Mouse (Mus musculus): ENCODE measurements at regions not wholly inside any gene's neighbourhood (a gene's known extent, or its start where the extent isn't known, plus 50 kb on each side); places are given as distances from the start of the nearest gene placed in this dataset.

GRCm38 (mm10) chr16:25517114-25517868 lies 166.3 kb upstream of the Trp63 start:
- TF ChIP-seq NRF1 (IDR thresholded peaks at IDR 0.05; ENCODE audit: insufficient read depth, low read depth, low read length, poor library complexity, severe bottlenecking) (no peak), E2F4 (IDR thresholded peaks at IDR 0.05; ENCODE audit: borderline replicate concordance, low read depth, low read length) (no peak), MAX (IDR thresholded peaks at IDR 0.05; ENCODE audit: low read length) (no peak), CTCF (IDR thresholded peaks at IDR 0.05 in 2 of 3, conservative IDR thresholded peaks at IDR 0.05 in 1 of 3; ENCODE audit: control insufficient read depth in 1 of 3, insufficient read depth in 1 of 3, low read depth in 2 of 3, low read length in 3 of 3, poor library complexity in 1 of 3, severe bottlenecking in 1 of 3) (no peak), POLR2A (IDR thresholded peaks at IDR 0.05; ENCODE audit: control insufficient read depth in 1 of 2, insufficient read depth in 1 of 2, low read depth in 1 of 2, low read length in 2 of 2, poor library complexity in 1 of 2) (no peak), BHLHE40 (IDR thresholded peaks at IDR 0.05; ENCODE audit: borderline replicate concordance, low read depth, low read length) (no peak), USF1 (IDR thresholded peaks at IDR 0.05; ENCODE audit: low read depth, low read length) (no peak), GABPA (IDR thresholded peaks at IDR 0.05; ENCODE audit: low read depth, low read length) (no peak), GATA1 (IDR thresholded peaks at IDR 0.05; ENCODE audit: low read depth, low read length) (no peak), UBTF (IDR thresholded peaks at IDR 0.05; ENCODE audit: borderline replicate concordance, insufficient read depth, low read depth, low read length) (no peak), POLR2AphosphoS2 (IDR thresholded peaks at IDR 0.05; ENCODE audit: low read length) (no peak), ZMIZ1 (IDR thresholded peaks at IDR 0.05; ENCODE audit: low read depth, low read length) (no peak), SIN3A (IDR thresholded peaks at IDR 0.05; ENCODE audit: low read length) (no peak)

Data from MEL (cell line).